Mouse (Mus musculus) liver, postnatal 0 days (tissue): ENCODE measurements at regions not wholly inside any gene's neighbourhood (a gene's known extent, or its start where the extent isn't known, plus 50 kb on each side); places are given as distances from the start of the nearest gene placed in this dataset.
"Not testable (repeated sequence)": the region's sequence is repeated elsewhere in the genome, so short reads cannot be mapped to it uniquely, and the experiment has no call there.

ENCODE experiments used
- ATAC-seq: fragments of 200-750 bp; cut with Nextera tagmentation; 2 replicates; pipeline ENCODE4 v1.8.0; 2017; ENCODE audit warnings: mild to moderate bottlenecking, moderate library complexity
- DNase-seq: peaks from one replicate; pipeline ENCODE4 v3.0.0-alpha.2; 2016
- H3K27ac ChIP-seq: fragments of 300-500 bp; sonication (generic); 2 replicates; pipeline ENCODE4 v1.5.1; 2014; ENCODE audit warnings: antibody characterized with exemption, moderate library complexity, mild to moderate bottlenecking, low read depth
- H3K27me3 ChIP-seq: fragments of 300-500 bp; sonication (generic); 2 replicates; pipeline ENCODE4 v1.6.1; 2014; ENCODE audit warnings: low read length, control low read depth, mixed read lengths; ENCODE audit not compliant: insufficient read depth
- H3K36me3 ChIP-seq: fragments of 300-500 bp; sonication (generic); replicated peaks from 2 replicates; pipeline ENCODE4 v1.6.1; 2014; ENCODE audit warnings: mild to moderate bottlenecking, control low read depth, low read length, moderate library complexity, mixed read lengths; ENCODE audit not compliant: insufficient read depth
- H3K4me1 ChIP-seq: fragments of 300-500 bp; sonication (generic); 2 replicates; pipeline ENCODE4 v1.6.1; 2014; ENCODE audit warnings: antibody characterized with exemption, mild to moderate bottlenecking, control low read depth; ENCODE audit not compliant: insufficient read depth
- H3K4me2 ChIP-seq: fragments of 300-500 bp; sonication (generic); 2 replicates; pipeline ENCODE4 v1.6.1; 2014; ENCODE audit warnings: low read depth, mild to moderate bottlenecking, low read length, moderate library complexity, mixed read lengths
- H3K4me3 ChIP-seq: fragments of 300-500 bp; sonication (generic); 2 replicates; pipeline ENCODE4 v1.5.1; 2014; ENCODE audit warnings: low read depth, low read length
- H3K9ac ChIP-seq: fragments of 300-500 bp; sonication (generic); replicated peaks from 2 replicates; pipeline ENCODE4 v1.6.1; 2014; ENCODE audit warnings: mild to moderate bottlenecking, moderate library complexity
- H3K9me3 ChIP-seq: fragments of 300-500 bp; sonication (generic); 2 replicates; pipeline ENCODE4 v1.6.1; 2016; ENCODE audit warnings: mild to moderate bottlenecking, control low read depth, low read length, mixed read lengths
- CTCF ChIP-seq: sonication (generic); IDR thresholded peaks from 2 replicates; pipeline ENCODE4 v1.5.1; 2016; ENCODE audit warnings: antibody characterized with exemption, low read depth
- EP300 ChIP-seq: IDR thresholded peaks from 2 replicates; pipeline ENCODE4 v1.6.1; 2016; ENCODE audit warnings: antibody characterized with exemption, low read depth, mild to moderate bottlenecking
- WGBS: fragments of 180-500 bp; shearing (Covaris S2); extraction: QIAGEN DNeasy Blood & Tissue Kit; methylation state at CpG from one replicate; pipeline ENCODE4 v1.1.7; 2014; ENCODE audit not compliant: insufficient replicate concordance; 5-methylcytosine and 5-hydroxymethylcytosine counted together

- Histone ChIP-seq H3K4me2 (no peak overlapping the region), H3K27ac (no peak overlapping the region), H3K27me3 (no peaks in the 10 kb centered on the region), H3K4me1 (no peaks in the 10 kb centered on the region), H3K9me3 (no peaks in the 10 kb centered on the region), H3K36me3 (no peaks in the 10 kb centered on the region), H3K4me3 (no peak overlapping the region), H3K9ac (no peak overlapping the region)
- TF ChIP-seq EP300, result no peak
- no peak for TF ChIP-seq CTCF
- no peak for ATAC-seq
- DNase-seq, result no peak
These were observed 174.4 kb downstream of the Cd109 start for GRCm38 (mm10) chr9:78789703-78790102.

- TF ChIP-seq CTCF, result no peak
- no peak for TF ChIP-seq EP300
- Histone ChIP-seq H3K27ac (no peak overlapping the region), H3K4me3 (no peak overlapping the region), H3K27me3 (no peaks in the 10 kb centered on the region), H3K36me3 (no peaks in the 10 kb centered on the region), H3K9ac (no peak overlapping the region), H3K4me2 (no peak overlapping the region), H3K9me3 (no peaks in the 10 kb centered on the region), H3K4me1 (no peaks in the 10 kb centered on the region)
- no peak for ATAC-seq
- DNase-seq, result no peak
- 64% methylated on average over 2 of the region's 2 CpGs for WGBS
These were observed 174.8 kb downstream of the Cd109 start for GRCm38 (mm10) chr9:78790155-78790554.

GRCm38 (mm10) chr9:78795801-78796200 lies 180.5 kb downstream of the Cd109 start:
- no peak for TF ChIP-seq CTCF
- TF ChIP-seq EP300, result no peak
- no peak for DNase-seq
- no peaks in the 10 kb centered on the region for H3K36me3 ChIP-seq
- no peak overlapping the region for H3K4me2 ChIP-seq
- no peak for ATAC-seq
- H3K9ac ChIP-seq, result no peak overlapping the region
- no peak overlapping the region for H3K27ac ChIP-seq
- no peaks in the 10 kb centered on the region for H3K27me3 ChIP-seq
- no peak overlapping the region for H3K4me3 ChIP-seq
- WGBS, result 42% methylated on average over 1 of the region's 1 CpGs
- no peaks in the 10 kb centered on the region for H3K9me3 ChIP-seq
- no peaks in the 10 kb centered on the region for H3K4me1 ChIP-seq

- 58% methylated on average over 4 of the region's 4 CpGs for WGBS
These were observed 201.9 kb downstream of the Cd109 start for GRCm38 (mm10) chr9:78817221-78817620.

GRCm38 (mm10) chr9:78821554-78822212 lies 206.3 kb downstream of the Cd109 start:
- not testable (repeated sequence) for DNase-seq, H3K27me3 ChIP-seq, H3K9ac ChIP-seq, H3K27ac ChIP-seq, H3K36me3 ChIP-seq, H3K4me3 ChIP-seq, H3K4me1 ChIP-seq, H3K9me3 ChIP-seq, ATAC-seq
- 13% methylated on average over 30 of the region's 52 CpGs for WGBS
- H3K4me2 ChIP-seq, result peak overlapping the region; percentile 22; the same call in 1 of the 2 replicates

More at GRCm38 (mm10) chr9:78817221-78817620, 201.9 kb downstream of the Cd109 start:
- H3K9me3 ChIP-seq, result no peaks in the 10 kb centered on the region
- no peaks in the 10 kb centered on the region for H3K36me3 ChIP-seq
- ATAC-seq (no peak), DNase-seq (no peak)
- no peaks in the 10 kb centered on the region for H3K27me3 ChIP-seq
- H3K4me2 ChIP-seq, result no peak overlapping the region
- no peak overlapping the region for H3K27ac ChIP-seq
- no peak for TF ChIP-seq EP300
- no peaks in the 10 kb centered on the region for H3K4me1 ChIP-seq
- H3K4me3 ChIP-seq, result no peak overlapping the region
- no peak overlapping the region for H3K9ac ChIP-seq

GRCm38 (mm10) chr9:78844969-78845683 lies 229.8 kb downstream of the Cd109 start:
- Histone ChIP-seq H3K9ac (no peak overlapping the region), H3K27me3 (no peaks in the 10 kb centered on the region), H3K4me2 (no peak overlapping the region), H3K36me3 (no peaks in the 10 kb centered on the region), H3K4me1 (no peaks in the 10 kb centered on the region), H3K27ac (no peak overlapping the region), H3K4me3 (no peak overlapping the region), H3K9me3 (no peaks in the 10 kb centered on the region)
- DNase-seq (no peak), ATAC-seq (no peak)
- TF ChIP-seq EP300, result no peak
- no peak for TF ChIP-seq CTCF
- WGBS, result 55% methylated on average over 9 of the region's 9 CpGs
